Mouse (Mus musculus) cerebral cortex, adult 2 months (tissue): ENCODE results near the gene Lrrc3c.

Experiments
- WGBS: fragments of 180-500 bp; shearing (Covaris S2); methylation state at CpG from one replicate; pipeline ENCODE4 v1.1.7; 2018; 5-methylcytosine and 5-hydroxymethylcytosine counted together

The Lrrc3c gene

GRCm38 (mm10) chr11:98597991-98598390 is at the start of gene Lrrc3c:
Gene Lrrc3c, plus strand, starts transcription at chr11:98598291.
- WGBS, result 89% methylated on average over 8 of the region's 8 CpGs

- 80% methylated on average over 4 of the region's 4 CpGs for WGBS
Measured at GRCm38 (mm10) chr11:98549363-98549762, 48.7 kb upstream of the Lrrc3c start.

- 16% methylated on average over 20 of the region's 20 CpGs for WGBS
Measured at GRCm38 (mm10) chr11:98550311-98550974, 47.6 kb upstream of the Lrrc3c start.

GRCm38 (mm10) chr11:98550975-98551828 is 46.9 kb upstream of the Lrrc3c start, which contains the start of gene Zpbp2:
Gene Zpbp2, plus strand, starts transcription at chr11:98551097.
- WGBS, result 2% methylated on average over 51 of the region's 51 CpGs

- 88% methylated on average over 4 of the region's 4 CpGs for WGBS
Measured at GRCm38 (mm10) chr11:98553966-98554365, 44.1 kb upstream of the Lrrc3c start.

GRCm38 (mm10) chr11:98555124-98555700 is 42.9 kb upstream of the Lrrc3c start:
- WGBS, result 64% methylated on average over 12 of the region's 12 CpGs

GRCm38 (mm10) chr11:98560942-98561341 is 37.1 kb upstream of the Lrrc3c start:
- WGBS, result 56% methylated on average over 7 of the region's 7 CpGs

- 95% methylated on average over 3 of the region's 3 CpGs for WGBS
Measured at GRCm38 (mm10) chr11:98563025-98563424, 35.1 kb upstream of the Lrrc3c start.

GRCm38 (mm10) chr11:98563921-98564414 is 34.1 kb upstream of the Lrrc3c start:
- 71% methylated on average over 13 of the region's 13 CpGs for WGBS

- WGBS, result 89% methylated on average over 8 of the region's 8 CpGs
Measured at GRCm38 (mm10) chr11:98568326-98568725, 29.8 kb upstream of the Lrrc3c start.

GRCm38 (mm10) chr11:98569461-98569860 is 28.6 kb upstream of the Lrrc3c start:
- 85% methylated on average over 6 of the region's 6 CpGs for WGBS

- WGBS, result 76% methylated on average over 5 of the region's 5 CpGs
Measured at GRCm38 (mm10) chr11:98577776-98578175, 20.3 kb upstream of the Lrrc3c start.

- WGBS, result 65% methylated on average over 16 of the region's 16 CpGs
Measured at GRCm38 (mm10) chr11:98580301-98581121, 17.6 kb upstream of the Lrrc3c start.

- 45% methylated on average over 17 of the region's 17 CpGs for WGBS
Measured at GRCm38 (mm10) chr11:98581286-98582029, 16.6 kb upstream of the Lrrc3c start.

GRCm38 (mm10) chr11:98582030-98582388 is 16.1 kb upstream of the Lrrc3c start:
- 70% methylated on average over 8 of the region's 8 CpGs for WGBS

GRCm38 (mm10) chr11:98582551-98583264 is 15.4 kb upstream of the Lrrc3c start:
- 87% methylated on average over 12 of the region's 12 CpGs for WGBS

GRCm38 (mm10) chr11:98583265-98583552 is 14.9 kb upstream of the Lrrc3c start:
- 84% methylated on average over 3 of the region's 3 CpGs for WGBS

- WGBS, result 39% methylated on average over 3 of the region's 3 CpGs
Measured at GRCm38 (mm10) chr11:98583571-98583970, 14.5 kb upstream of the Lrrc3c start.

- WGBS, result 67% methylated on average over 1 of the region's 1 CpGs
Measured at GRCm38 (mm10) chr11:98584146-98584545, 13.9 kb upstream of the Lrrc3c start.

GRCm38 (mm10) chr11:98584629-98585177 is 13.4 kb upstream of the Lrrc3c start:
- WGBS, result 82% methylated on average over 6 of the region's 6 CpGs
